Mouse (Mus musculus) heart, embryonic 10.5 days (tissue): ENCODE measurements around the gene Cpsf2. TPM values are rescaled to one million over a fixed set of nuclear protein-coding genes. Genes with fewer than 3 reads are reported as not detected.
"Not testable (repeated sequence)": the region's sequence is repeated elsewhere in the genome, so short reads cannot be mapped to it uniquely, and the experiment has no call there.

ENCODE experiments used
- DNase-seq: peaks from one replicate; pipeline ENCODE4 v3.0.0-alpha.2; 2017; ENCODE audit warnings: low spot score
- H3K27ac ChIP-seq: fragments of 300-500 bp; sonication (generic); 2 replicates; pipeline ENCODE4 v1.5.1; 2016; ENCODE audit warnings: mild to moderate bottlenecking
- H3K27me3 ChIP-seq: fragments of 300-500 bp; sonication (generic); 2 replicates; pipeline ENCODE4 v1.6.1; 2016; ENCODE audit warnings: mild to moderate bottlenecking; ENCODE audit not compliant: poor library complexity, insufficient read depth, severe bottlenecking
- H3K36me3 ChIP-seq: fragments of 300-500 bp; sonication (generic); 2 replicates; pipeline ENCODE4 v1.6.1; 2016; ENCODE audit warnings: mild to moderate bottlenecking, moderate library complexity
- H3K4me1 ChIP-seq: fragments of 300-500 bp; sonication (generic); 2 replicates; pipeline ENCODE4 v1.6.1; 2016; ENCODE audit warnings: mild to moderate bottlenecking
- H3K4me3 ChIP-seq: fragments of 300-500 bp; sonication (generic); 2 replicates; pipeline ENCODE4 v1.5.1; 2016; ENCODE audit warnings: mild to moderate bottlenecking, moderate library complexity
- H3K9me3 ChIP-seq: fragments of 300-500 bp; sonication (generic); 2 replicates; pipeline ENCODE4 v1.6.1; 2016; ENCODE audit warnings: mild to moderate bottlenecking, moderate library complexity
- WGBS: fragments of 180-500 bp; shearing (Covaris S2); methylation state at CpG from one replicate; pipeline ENCODE4 v1.1.7; 2016; 5-methylcytosine and 5-hydroxymethylcytosine counted together
- polyA plus RNA-seq: library from polyadenylated mRNA; unstranded; fragments of >200 nt; fragmentation: Nextera tagmentation; extraction: Ambion mirVana; gene quantifications from 2 replicates; pipeline ENCODE4 v1.2.1, GENCODE M21; 2016

Gene Cpsf2
- 27.5 and 29.0 TPM in 2 replicates for polyA plus RNA-seq

- peak within 1 kb of the TSS; percentile 100 for H3K27ac ChIP-seq
- WGBS = under 1% methylated on average over 74 of the region's 77 CpGs
- peaks cover 19% of the 10 kb centered on the region for H3K4me1 ChIP-seq
- H3K4me3 ChIP-seq = peak within 1 kb of the TSS; percentile 93
- DNase-seq = peak; percentile 93
- peaks cover 14% of the 10 kb centered on the region; the same call in 1 of the 2 replicates for H3K36me3 ChIP-seq
- H3K27me3 ChIP-seq = no peaks in the 10 kb centered on the region
- no peaks in the 10 kb centered on the region for H3K9me3 ChIP-seq
Observed at GRCm38 (mm10) chr12:101975601-101976571, at the start of gene Cpsf2. Cpsf2 (plus strand) TSS chr12:101975988.

- peaks cover 75% of the 10 kb centered on the region for H3K36me3 ChIP-seq
Observed at GRCm38 (mm10) chr12:101928423-101928822, 47.4 kb upstream of the Cpsf2 start.

GRCm38 (mm10) chr12:101935223-101935622 lies 40.6 kb upstream of the Cpsf2 start:
- H3K9me3 ChIP-seq = no peaks in the 10 kb centered on the region
- H3K27ac ChIP-seq = no peak overlapping the region
- H3K36me3 ChIP-seq = peaks cover 58% of the 10 kb centered on the region
- H3K4me1 ChIP-seq = no peaks in the 10 kb centered on the region
- WGBS = 89% methylated on average over 3 of the region's 3 CpGs
- no peak for DNase-seq
- no peak overlapping the region for H3K4me3 ChIP-seq
- no peaks in the 10 kb centered on the region for H3K27me3 ChIP-seq

More at GRCm38 (mm10) chr12:101928423-101928822, 47.4 kb upstream of the Cpsf2 start:
- Histone ChIP-seq H3K9me3 (no peaks in the 10 kb centered on the region), H3K4me3 (no peak overlapping the region), H3K27me3 (no peaks in the 10 kb centered on the region), H3K27ac (no peak overlapping the region), H3K4me1 (no peaks in the 10 kb centered on the region)
- DNase-seq = no peak
- 76% methylated on average over 1 of the region's 1 CpGs for WGBS

- no peak overlapping the region for H3K27ac ChIP-seq
Observed at GRCm38 (mm10) chr12:101937572-101937971, 38.2 kb upstream of the Cpsf2 start.

GRCm38 (mm10) chr12:101947986-101948385 lies 27.8 kb upstream of the Cpsf2 start:
- 89% methylated on average over 8 of the region's 8 CpGs for WGBS
- H3K4me1 ChIP-seq = no peaks in the 10 kb centered on the region
- H3K4me3 ChIP-seq = no peak overlapping the region
- no peaks in the 10 kb centered on the region for H3K9me3 ChIP-seq
- H3K27ac ChIP-seq = no peak overlapping the region
- peaks cover 31% of the 10 kb centered on the region for H3K36me3 ChIP-seq
- no peak for DNase-seq
- H3K27me3 ChIP-seq = no peaks in the 10 kb centered on the region

More at GRCm38 (mm10) chr12:101937572-101937971, 38.2 kb upstream of the Cpsf2 start:
- no peak for DNase-seq
- H3K36me3 ChIP-seq = peaks cover 53% of the 10 kb centered on the region
- no peaks in the 10 kb centered on the region for H3K27me3 ChIP-seq
- WGBS = 89% methylated on average over 7 of the region's 7 CpGs
- H3K4me3 ChIP-seq = no peak overlapping the region
- H3K9me3 ChIP-seq = no peaks in the 10 kb centered on the region
- no peaks in the 10 kb centered on the region for H3K4me1 ChIP-seq

GRCm38 (mm10) chr12:101948801-101949200 lies 27.0 kb upstream of the Cpsf2 start:
- no peak for DNase-seq
- H3K9me3 ChIP-seq = no peaks in the 10 kb centered on the region
- 68% methylated on average over 4 of the region's 4 CpGs for WGBS
- no peak overlapping the region for H3K27ac ChIP-seq
- peaks cover 31% of the 10 kb centered on the region for H3K36me3 ChIP-seq
- no peaks in the 10 kb centered on the region for H3K4me1 ChIP-seq
- H3K27me3 ChIP-seq = no peaks in the 10 kb centered on the region
- no peak overlapping the region for H3K4me3 ChIP-seq

- H3K9me3 ChIP-seq, H3K4me3 ChIP-seq, H3K36me3 ChIP-seq, H3K27me3 ChIP-seq, H3K4me1 ChIP-seq, H3K27ac ChIP-seq, DNase-seq: not testable (repeated sequence)
- 95% methylated on average over 8 of the region's 8 CpGs for WGBS
Observed at GRCm38 (mm10) chr12:101955821-101956220, 20.0 kb upstream of the Cpsf2 start.

GRCm38 (mm10) chr12:101957079-101957941 lies 18.5 kb upstream of the Cpsf2 start:
- DNase-seq = no peak
- 12% methylated on average over 26 of the region's 26 CpGs for WGBS

GRCm38 (mm10) chr12:101957942-101958544 lies 17.7 kb upstream of the Cpsf2 start, which contains the start of gene Atxn3:
Atxn3 (minus strand) TSS chr12:101958246.
- no peaks in the 10 kb centered on the region for H3K9me3 ChIP-seq
- WGBS = under 1% methylated on average over 54 of the region's 54 CpGs
- H3K27ac ChIP-seq = peak within 1 kb of the TSS; percentile 89
- no peaks in the 10 kb centered on the region for H3K36me3 ChIP-seq
- H3K4me1 ChIP-seq = peaks cover 7% of the 10 kb centered on the region; the same call in 1 of the 2 replicates
- no peaks in the 10 kb centered on the region for H3K27me3 ChIP-seq
- DNase-seq = peak; percentile 98
- peak within 1 kb of the TSS; percentile 83 for H3K4me3 ChIP-seq

More at GRCm38 (mm10) chr12:101957079-101957941, 18.5 kb upstream of the Cpsf2 start:
- Histone ChIP-seq H3K4me1 (peaks cover 7% of the 10 kb centered on the region; the same call in 1 of the 2 replicates), H3K9me3 (no peaks in the 10 kb centered on the region), H3K36me3 (no peaks in the 10 kb centered on the region), H3K4me3 (peak overlapping the region; percentile 83), H3K27ac (peak overlapping the region; percentile 89), H3K27me3 (no peaks in the 10 kb centered on the region)

- Histone ChIP-seq H3K4me1 (peaks cover 7% of the 10 kb centered on the region; the same call in 1 of the 2 replicates), H3K27ac (peak overlapping the region; percentile 89; the same call in 1 of the 2 replicates), H3K4me3 (peak overlapping the region; percentile 83; the same call in 1 of the 2 replicates), H3K27me3 (no peaks in the 10 kb centered on the region), H3K9me3 (no peaks in the 10 kb centered on the region), H3K36me3 (no peaks in the 10 kb centered on the region)
- WGBS = 53% methylated on average over 9 of the region's 9 CpGs
- DNase-seq = no peak
Observed at GRCm38 (mm10) chr12:101958556-101958955, 17.2 kb upstream of the Cpsf2 start.

GRCm38 (mm10) chr12:101958960-101959780 lies 16.6 kb upstream of the Cpsf2 start:
- not testable (repeated sequence) for H3K4me1 ChIP-seq, H3K36me3 ChIP-seq, DNase-seq, H3K27me3 ChIP-seq, H3K9me3 ChIP-seq, H3K4me3 ChIP-seq
- peak overlapping the region; percentile 89; the same call in 1 of the 2 replicates for H3K27ac ChIP-seq
- whole genome bisulfite sequencing = 87% methylated on average over 5 of the region's 5 CpGs
